Mouse (Mus musculus) midbrain, embryonic 14.5 days (tissue): ENCODE measurements around the gene Mtmr14. TPM values are rescaled to one million over a fixed set of nuclear protein-coding genes. Genes with fewer than 3 reads are reported as not detected.

Source experiments
- ATAC-seq: fragments of 200-750 bp; cut with Nextera tagmentation; 2 replicates; pipeline ENCODE4 v1.8.0; 2017; ENCODE audit warnings: moderate number of reproducible peaks, moderate library complexity; ENCODE audit not compliant: low FRiP score, low TSS enrichment
- DNase-seq: peaks from one replicate; pipeline ENCODE4 v3.0.0-alpha.2; 2015
- H3K27ac ChIP-seq: fragments of 300-500 bp; sonication (generic); replicated peaks from 2 replicates; pipeline ENCODE4 v1.5.1; 2014; ENCODE audit warnings: mild to moderate bottlenecking, low read depth, low read length, moderate library complexity
- H3K27me3 ChIP-seq: fragments of 300-500 bp; sonication (generic); 2 replicates; pipeline ENCODE4 v1.6.1; 2014; ENCODE audit warnings: low read length, control low read depth, mixed read lengths; ENCODE audit not compliant: control insufficient read depth, insufficient read depth
- H3K36me3 ChIP-seq: fragments of 300-500 bp; sonication (generic); 2 replicates; pipeline ENCODE4 v1.6.1; 2014; ENCODE audit warnings: low read length, control low read depth; ENCODE audit not compliant: control insufficient read depth, insufficient read depth
- H3K4me1 ChIP-seq: fragments of 300-500 bp; sonication (generic); 2 replicates; pipeline ENCODE4 v1.6.1; 2014; ENCODE audit warnings: mild to moderate bottlenecking, antibody characterized with exemption, low read length, control low read depth; ENCODE audit not compliant: control insufficient read depth, insufficient read depth
- H3K4me2 ChIP-seq: fragments of 300-500 bp; sonication (generic); 2 replicates; pipeline ENCODE4 v1.6.1; 2014; ENCODE audit warnings: mild to moderate bottlenecking, low read length, moderate library complexity
- H3K4me3 ChIP-seq: fragments of 300-500 bp; sonication (generic); replicated peaks from 2 replicates; pipeline ENCODE4 v1.5.1; 2014; ENCODE audit warnings: low read depth, low read length
- H3K9ac ChIP-seq: fragments of 300-500 bp; sonication (generic); replicated peaks from 2 replicates; pipeline ENCODE4 v1.6.1; 2014; ENCODE audit warnings: mild to moderate bottlenecking, low read length, moderate library complexity
- H3K9me3 ChIP-seq: fragments of 300-500 bp; sonication (generic); 2 replicates; pipeline ENCODE4 v1.6.1; 2016; ENCODE audit warnings: low read length, control low read depth, mixed read lengths; ENCODE audit not compliant: control insufficient read depth
- WGBS: fragments of 180-500 bp; shearing (Covaris S2); extraction: QIAGEN DNeasy Blood & Tissue Kit; methylation state at CpG from one replicate; pipeline ENCODE4 v1.1.7; 2014; 5-methylcytosine and 5-hydroxymethylcytosine counted together
- polyA plus RNA-seq: library from polyadenylated mRNA; unstranded; fragments of >200 nt; fragmentation: Nextera tagmentation; extraction: Ambion mirVana; gene quantifications from 2 replicates; pipeline ENCODE4 v1.2.1, GENCODE M21; 2014

Gene Mtmr14
- polyA plus RNA-seq, 1 experiment from 2014 or later: 40.4 TPM

GRCm38 (mm10) chr6:113283500-113283899 lies 45.9 kb downstream of the Mtmr14 start:
- no peak for DNase-seq
- peaks cover 31% of the 10 kb centered on the region for H3K27me3 ChIP-seq
- no peak overlapping the region for H3K27ac ChIP-seq
- no peak for ATAC-seq
- H3K4me3 ChIP-seq: no peak overlapping the region
- peaks cover 14% of the 10 kb centered on the region; the same call in 1 of the 2 replicates for H3K36me3 ChIP-seq
- H3K4me1 ChIP-seq: peaks cover 10% of the 10 kb centered on the region; the same call in 1 of the 2 replicates
- H3K4me2 ChIP-seq: no peak overlapping the region; the same call in 1 of the 2 replicates
- WGBS: 8% methylated on average over 6 of the region's 6 CpGs
- H3K9me3 ChIP-seq: no peaks in the 10 kb centered on the region
- H3K9ac ChIP-seq: no peak overlapping the region

DNA sequence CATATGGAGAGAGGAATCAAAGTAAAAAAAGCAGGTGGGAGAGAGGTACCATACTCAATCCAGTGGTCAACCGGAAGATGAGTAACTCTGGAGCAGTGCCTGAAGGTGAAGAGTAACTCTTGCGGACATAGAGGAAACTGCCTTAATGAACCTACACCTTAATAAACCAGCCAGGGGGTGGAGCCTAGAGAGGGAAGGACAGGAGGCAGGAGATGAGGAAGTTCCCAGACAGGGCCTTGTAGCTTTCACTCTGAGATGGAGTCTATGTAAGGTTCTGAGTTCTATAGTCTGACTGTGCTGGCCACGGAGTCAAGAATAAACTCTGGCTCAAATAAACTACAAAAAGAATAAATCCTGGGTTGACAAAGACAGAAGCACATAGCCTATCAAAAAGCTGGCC lies 47.3 kb downstream of the Mtmr14 start:
- ATAC-seq: no peak
- no peak overlapping the region for H3K9ac ChIP-seq
- DNase-seq: no peak
- 0 out of 2 replicates have a peak, but pooled peaks cover 7% of the 10 kb centered on the region for H3K36me3 ChIP-seq
- no peak overlapping the region for H3K27ac ChIP-seq
- 78% methylated on average over 3 of the region's 3 CpGs for WGBS
- H3K4me3 ChIP-seq: no peak overlapping the region
- no peak overlapping the region for H3K4me2 ChIP-seq
- no peaks in the 10 kb centered on the region for H3K9me3 ChIP-seq
- H3K27me3 ChIP-seq: peaks cover 31% of the 10 kb centered on the region
- peaks cover 10% of the 10 kb centered on the region; the same call in 1 of the 2 replicates for H3K4me1 ChIP-seq

DNA sequence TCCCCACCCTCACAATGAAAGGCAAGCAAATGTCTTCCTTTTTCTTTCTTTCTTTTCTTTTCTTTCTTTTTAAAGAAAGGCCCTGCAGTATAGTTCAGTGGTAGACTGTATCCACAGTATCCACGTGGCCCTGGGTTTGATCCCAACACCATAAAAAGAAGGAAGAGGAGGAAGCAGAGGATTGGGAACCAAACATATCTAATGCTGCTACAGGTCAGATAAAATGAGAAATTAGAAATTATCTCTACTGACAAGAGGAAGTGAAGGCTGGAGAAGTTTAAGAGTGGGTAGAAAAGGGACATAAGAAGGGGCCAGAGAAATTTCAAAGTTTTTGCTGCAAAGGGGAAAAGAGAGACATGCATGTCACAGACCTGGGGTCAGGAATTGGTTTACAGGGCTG lies 48.7 kb downstream of the Mtmr14 start:
- ATAC-seq (no peak), DNase-seq (no peak)
- Histone ChIP-seq H3K27ac (no peak overlapping the region), H3K36me3 (no peaks in the 10 kb centered on the region), H3K4me3 (no peak overlapping the region), H3K4me1 (peaks cover 10% of the 10 kb centered on the region; the same call in 1 of the 2 replicates), H3K4me2 (no peak overlapping the region), H3K9ac (no peak overlapping the region), H3K9me3 (no peaks in the 10 kb centered on the region), H3K27me3 (peaks cover 31% of the 10 kb centered on the region)
- WGBS: 63% methylated on average over 1 of the region's 1 CpGs

DNA sequence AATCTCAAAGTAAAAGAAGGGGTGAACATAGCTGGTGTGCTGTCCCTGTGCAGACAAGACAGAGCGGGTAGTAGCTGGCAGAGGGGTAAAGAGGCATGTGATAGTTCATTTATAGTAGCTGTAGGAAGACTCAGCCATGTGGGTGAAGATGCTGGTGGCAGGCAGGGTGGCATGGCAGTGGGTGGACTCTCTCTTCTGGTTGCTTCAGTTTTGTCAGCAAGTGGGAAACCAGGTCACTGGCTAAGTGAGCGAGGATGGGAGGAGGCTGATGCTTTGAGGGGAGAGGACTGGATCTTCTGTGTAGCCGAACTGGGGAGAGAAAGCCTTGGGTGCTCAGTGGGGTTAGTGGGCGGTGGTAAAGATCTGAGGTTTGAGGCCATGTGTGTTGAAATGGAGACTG lies 49.6 kb downstream of the Mtmr14 start:
- no peak for DNase-seq
- Histone ChIP-seq H3K9ac (no peak overlapping the region), H3K27me3 (peaks cover 24% of the 10 kb centered on the region), H3K9me3 (no peaks in the 10 kb centered on the region), H3K4me3 (no peak overlapping the region), H3K4me1 (peaks cover 8% of the 10 kb centered on the region; the same call in 1 of the 2 replicates), H3K27ac (no peak overlapping the region), H3K36me3 (no peaks in the 10 kb centered on the region), H3K4me2 (no peak overlapping the region)
- ATAC-seq: no peak
- WGBS: 66% methylated on average over 4 of the region's 4 CpGs

DNA sequence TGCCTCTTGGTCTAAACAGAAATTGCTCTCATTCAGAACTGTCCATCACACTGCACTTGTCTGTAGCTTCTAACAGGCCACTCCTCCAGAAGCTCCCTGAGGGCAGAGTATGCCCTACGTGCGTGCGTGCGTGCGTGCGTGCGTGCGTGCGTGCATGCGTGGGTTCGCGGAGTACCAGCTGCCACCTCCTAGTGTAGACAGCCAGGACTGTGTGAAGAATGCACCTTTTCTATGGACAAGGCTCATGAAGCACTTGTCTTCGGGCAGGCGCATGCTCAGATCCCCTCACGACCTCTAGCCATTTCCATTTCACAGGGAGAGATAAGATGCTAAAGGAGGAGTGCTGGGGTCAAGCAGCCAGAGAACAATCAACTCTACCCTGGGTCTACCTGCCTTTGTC lies 51.7 kb downstream of the Mtmr14 start:
- H3K9ac ChIP-seq: no peak overlapping the region
- H3K4me2 ChIP-seq: no peak overlapping the region
- no peaks in the 10 kb centered on the region for H3K36me3 ChIP-seq
- no peak overlapping the region for H3K27ac ChIP-seq
- H3K4me1 ChIP-seq: no peaks in the 10 kb centered on the region
- H3K27me3 ChIP-seq: 0 out of 2 replicates have a peak, but pooled peaks cover 3% of the 10 kb centered on the region
- no peak for ATAC-seq
- H3K9me3 ChIP-seq: no peaks in the 10 kb centered on the region
- WGBS: 91% methylated on average over 15 of the region's 15 CpGs
- DNase-seq: no peak
- no peak overlapping the region for H3K4me3 ChIP-seq

- H3K27ac ChIP-seq: no peak overlapping the region
- no peaks in the 10 kb centered on the region for H3K27me3 ChIP-seq
- 76% methylated on average over 6 of the region's 6 CpGs for WGBS
- DNase-seq (no peak), ATAC-seq (no peak)
- H3K36me3 ChIP-seq: no peaks in the 10 kb centered on the region
- H3K4me3 ChIP-seq: no peak overlapping the region
- no peak overlapping the region for H3K4me2 ChIP-seq
- no peaks in the 10 kb centered on the region for H3K4me1 ChIP-seq
- no peaks in the 10 kb centered on the region for H3K9me3 ChIP-seq
- H3K9ac ChIP-seq: no peak overlapping the region
Observed at GRCm38 (mm10) chr6:113290346-113290745, 52.7 kb downstream of the Mtmr14 start.

GRCm38 (mm10) chr6:113292938-113293337 lies 55.3 kb downstream of the Mtmr14 start:
- Histone ChIP-seq H3K36me3 (no peaks in the 10 kb centered on the region), H3K4me2 (no peak overlapping the region), H3K27me3 (no peaks in the 10 kb centered on the region), H3K4me3 (no peak overlapping the region), H3K9me3 (no peaks in the 10 kb centered on the region), H3K27ac (no peak overlapping the region), H3K9ac (no peak overlapping the region), H3K4me1 (no peaks in the 10 kb centered on the region)
- WGBS: 76% methylated on average over 5 of the region's 5 CpGs
- DNase-seq: no peak
- no peak for ATAC-seq

DNA sequence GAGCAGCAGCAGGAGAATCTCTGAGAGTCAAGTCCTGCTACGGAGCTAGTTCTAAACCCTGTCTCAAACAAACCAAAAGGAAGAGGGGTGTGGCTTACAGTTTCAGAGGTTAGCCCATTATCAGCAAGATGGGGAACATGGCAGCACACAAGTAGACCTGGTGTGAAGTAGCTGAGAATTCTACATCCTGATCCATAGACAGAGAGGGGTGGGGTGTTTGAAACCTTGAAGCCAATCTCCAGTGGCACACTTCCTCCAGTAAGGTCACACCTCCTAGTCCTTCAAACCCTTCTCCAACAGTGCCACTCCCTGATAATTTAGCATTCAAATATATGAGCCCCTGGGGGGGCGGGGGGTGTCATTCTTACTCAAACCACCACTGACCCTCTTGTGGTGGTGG lies 58.4 kb downstream of the Mtmr14 start:
- no peaks in the 10 kb centered on the region for H3K4me1 ChIP-seq
- H3K4me2 ChIP-seq: no peak overlapping the region
- no peak overlapping the region for H3K9ac ChIP-seq
- WGBS: 86% methylated on average over 2 of the region's 2 CpGs
- H3K9me3 ChIP-seq: no peaks in the 10 kb centered on the region
- H3K4me3 ChIP-seq: no peak overlapping the region
- no peak for DNase-seq
- H3K27me3 ChIP-seq: no peaks in the 10 kb centered on the region
- no peak for ATAC-seq
- H3K36me3 ChIP-seq: no peaks in the 10 kb centered on the region
- no peak overlapping the region for H3K27ac ChIP-seq

GRCm38 (mm10) chr6:113296639-113297038 lies 59.0 kb downstream of the Mtmr14 start:
- Histone ChIP-seq H3K4me1 (no peaks in the 10 kb centered on the region), H3K36me3 (no peaks in the 10 kb centered on the region), H3K4me2 (no peak overlapping the region), H3K9ac (no peak overlapping the region), H3K9me3 (no peaks in the 10 kb centered on the region), H3K27me3 (no peaks in the 10 kb centered on the region), H3K4me3 (no peak overlapping the region), H3K27ac (no peak overlapping the region)
- ATAC-seq (no peak), DNase-seq (no peak)
- 78% methylated on average over 4 of the region's 4 CpGs for WGBS
